Mouse (Mus musculus) small intestine, adult 2 months (tissue): ENCODE data around the gene Dzip1.

Source experiments
- CTCF ChIP-seq: fragments of 200-500 bp; IDR thresholded peaks from 2 replicates; pipeline ENCODE4 v1.5.1; 2012; ENCODE audit warnings: low read depth, mild to moderate bottlenecking, control low read depth, inconsistent platforms, low read length, moderate library complexity, mixed read lengths; ENCODE audit not compliant: insufficient replicate concordance, insufficient read length; ENCODE audit errors: extremely low read depth
- POLR2A ChIP-seq: fragments of 200-500 bp; IDR thresholded peaks from 2 replicates; pipeline ENCODE4 v1.6.1; 2012; ENCODE audit warnings: low read depth, mild to moderate bottlenecking, control low read depth, inconsistent platforms, low read length, moderate library complexity

DNA sequence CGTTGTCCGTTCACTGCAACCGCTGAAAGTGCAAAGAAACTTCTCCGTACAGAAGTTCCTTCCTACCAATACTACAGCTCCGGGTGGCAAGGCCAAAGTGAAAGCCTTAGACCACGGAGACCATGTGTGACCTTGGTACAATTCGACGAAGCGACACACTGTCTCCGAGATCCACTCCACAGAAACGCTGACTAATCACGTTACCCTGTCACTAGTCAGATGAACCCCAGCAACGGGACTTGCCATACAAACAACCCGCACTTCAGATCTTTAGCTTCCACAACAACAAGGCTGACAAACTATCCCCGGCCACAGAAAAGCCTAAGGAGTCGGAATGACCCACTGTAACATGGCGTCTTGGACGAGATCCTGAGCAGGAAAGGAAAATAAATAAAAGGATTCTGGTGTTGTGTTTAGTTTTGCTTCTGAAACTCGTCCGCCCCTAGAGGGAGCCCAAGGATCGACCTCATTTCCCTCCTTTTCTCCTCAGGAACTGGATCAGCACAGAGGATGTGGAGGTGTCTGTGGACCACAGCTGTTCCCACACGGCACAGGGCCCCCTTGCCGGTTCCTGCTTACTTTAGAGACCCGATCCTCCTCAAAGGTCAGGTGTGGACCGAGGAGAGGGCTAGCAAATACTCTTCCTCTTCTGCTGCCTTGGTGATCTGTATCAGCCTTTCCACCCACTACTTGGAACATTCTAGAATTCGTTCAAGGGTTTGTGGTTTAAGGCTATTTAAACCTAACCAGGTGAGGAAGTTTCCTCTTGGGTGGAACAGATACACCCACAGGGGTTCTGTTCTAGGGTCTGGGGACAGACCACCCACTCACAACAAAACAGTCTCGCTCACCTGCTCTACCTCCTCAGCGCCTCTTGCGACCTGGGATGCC, 14.7 kb downstream of the Dzip1 start:
- TF ChIP-seq POLR2A (no peak), CTCF (peak; percentile 60; the same call in 1 of the 2 replicates)
